Mouse (Mus musculus) limb, embryonic 12.5 days (tissue): ENCODE measurements around the gene Cd300c. TPM values are rescaled to one million over a fixed set of nuclear protein-coding genes. Genes with fewer than 3 reads are reported as not detected.

Experiments used
- polyA plus RNA-seq: library from polyadenylated mRNA; unstranded; fragments of >200 nt; fragmentation: Nextera tagmentation; extraction: Ambion mirVana; gene quantifications from 2 replicates; pipeline ENCODE4 v1.2.1, GENCODE M21; 2016

Gene Cd300c
- polyA plus RNA-seq, 1 experiment from 2014 or later = not detected

Other genes with a start within 250 kb of the Cd300c start
- 0.50 and 0.67 TPM in 2 replicates for gene Dnaic2, start 241.7 kb downstream of the Cd300c start, polyA plus RNA-seq
- gene Kif19a, start 203.8 kb downstream of the Cd300c start, polyA plus RNA-seq = 0.06 TPM in 1 of 2 replicates, not detected in the other
- 1.5 TPM in 2 replicates for gene Btbd17, start 173.2 kb downstream of the Cd300c start, polyA plus RNA-seq
- not detected in 2 replicates for gene Gpr142, start 170.2 kb downstream of the Cd300c start, polyA plus RNA-seq
- gene Gprc5c, start 118.0 kb downstream of the Cd300c start, polyA plus RNA-seq = 50.7 and 53.8 TPM in 2 replicates
- 0.70 and 0.88 TPM in 2 replicates for gene Cd300a, start 79.1 kb downstream of the Cd300c start, polyA plus RNA-seq
- not detected in 2 replicates for gene Cd300lb, start 34.8 kb downstream of the Cd300c start, polyA plus RNA-seq
- gene Cd300ld, start 20.8 kb upstream of the Cd300c start, polyA plus RNA-seq = 0.10 TPM in 1 of 2 replicates, not detected in the other
- gene Cd300c2, start 32.7 kb upstream of the Cd300c start, polyA plus RNA-seq = 0.73 and 0.83 TPM in 2 replicates
- gene Cd300ld2, start 47.0 kb upstream of the Cd300c start, polyA plus RNA-seq = not detected in 2 replicates
- not detected in 2 replicates for gene Cd300ld4, start 57.9 kb upstream of the Cd300c start, polyA plus RNA-seq
- not detected in 2 replicates for gene Cd300ld5, start 68.6 kb upstream of the Cd300c start, polyA plus RNA-seq
- gene Cd300ld3, start 79.3 kb upstream of the Cd300c start, polyA plus RNA-seq = not detected in 2 replicates
- gene Cd300e, start 93.0 kb upstream of the Cd300c start, polyA plus RNA-seq = not detected in 2 replicates
- 1.4 and 1.8 TPM in 2 replicates for gene Rab37, start 122.3 kb upstream of the Cd300c start, polyA plus RNA-seq
- 0.26 TPM in 2 replicates for gene Cd300lf, start 164.8 kb upstream of the Cd300c start, polyA plus RNA-seq
- 23.9 and 25.0 TPM in 2 replicates for gene Slc9a3r1, start 194.2 kb upstream of the Cd300c start, polyA plus RNA-seq
- 5.8 and 8.2 TPM in 2 replicates for gene Tmem104, start 218.3 kb upstream of the Cd300c start, polyA plus RNA-seq
- gene Nat9, start 218.7 kb upstream of the Cd300c start, polyA plus RNA-seq = 17.8 and 23.6 TPM in 2 replicates